Mouse (Mus musculus): ENCODE data around the gene Nxpe4.

The Nxpe4 gene

GRCm38 (mm10) chr9:48329597-48329996, 167.8 kb downstream of the Nxpe4 start:
- no peak for DNase-seq (ENCODE audit: low read depth, low spot score)

GRCm38 (mm10) chr9:48338783-48339455, 177.1 kb downstream of the Nxpe4 start:
- DNase-seq (ENCODE audit: low read depth, low spot score), result no peak

GRCm38 (mm10) chr9:48339563-48339962, 177.7 kb downstream of the Nxpe4 start:
- no peak for DNase-seq (ENCODE audit: low read depth, low spot score)

- DNase-seq (ENCODE audit: low read depth, low spot score), result no peak
Measured at GRCm38 (mm10) chr9:48340708-48341380, 179.0 kb downstream of the Nxpe4 start.

GRCm38 (mm10) chr9:48345456-48345855, 183.6 kb downstream of the Nxpe4 start:
- no peak for DNase-seq (ENCODE audit: low read depth, low spot score)

GRCm38 (mm10) chr9:48345866-48346265, 184.0 kb downstream of the Nxpe4 start:
- DNase-seq (ENCODE audit: low read depth, low spot score), result no peak

- no peak for DNase-seq (ENCODE audit: low read depth, low spot score)
Measured at GRCm38 (mm10) chr9:48353148-48353698, 191.4 kb downstream of the Nxpe4 start, which contains the start of gene Nxpe2. Gene Nxpe2 (minus strand): TSS chr9:48353454.

- DNase-seq (ENCODE audit: low read depth, low spot score), result no peak
Measured at GRCm38 (mm10) chr9:48354122-48354521, 192.3 kb downstream of the Nxpe4 start.

GRCm38 (mm10) chr9:48354793-48355192, 193.0 kb downstream of the Nxpe4 start:
- DNase-seq (ENCODE audit: low read depth, low spot score), result peak; percentile 86

GRCm38 (mm10) chr9:48357097-48357496, 195.3 kb downstream of the Nxpe4 start:
- no peak for DNase-seq (ENCODE audit: low read depth, low spot score)

- no peak for DNase-seq (ENCODE audit: low read depth, low spot score)
Measured at GRCm38 (mm10) chr9:48360826-48361225, 199.0 kb downstream of the Nxpe4 start.

GRCm38 (mm10) chr9:48361815-48362631, 200.2 kb downstream of the Nxpe4 start:
- no peak for DNase-seq (ENCODE audit: low read depth, low spot score)

- no peak for DNase-seq (ENCODE audit: low read depth, low spot score)
Measured at GRCm38 (mm10) chr9:48362743-48363142, 200.9 kb downstream of the Nxpe4 start.

- no peak for DNase-seq (ENCODE audit: low read depth, low spot score)
Measured at GRCm38 (mm10) chr9:48373232-48373878, 211.5 kb downstream of the Nxpe4 start.

- DNase-seq (ENCODE audit: low read depth, low spot score), result no peak
Measured at GRCm38 (mm10) chr9:48374357-48374756, 212.5 kb downstream of the Nxpe4 start.

GRCm38 (mm10) chr9:48388451-48388850, 226.6 kb downstream of the Nxpe4 start:
- DNase-seq (ENCODE audit: low read depth, low spot score), result no peak

- DNase-seq (ENCODE audit: low read depth, low spot score), result no peak
Measured at GRCm38 (mm10) chr9:48389983-48390382, 228.2 kb downstream of the Nxpe4 start.

- DNase-seq (ENCODE audit: low read depth, low spot score), result no peak
Measured at GRCm38 (mm10) chr9:48403590-48404209, 241.9 kb downstream of the Nxpe4 start.

GRCm38 (mm10) chr9:48404687-48405086, 242.9 kb downstream of the Nxpe4 start:
- DNase-seq (ENCODE audit: low read depth, low spot score), result no peak

GRCm38 (mm10) chr9:48407549-48408327, 245.9 kb downstream of the Nxpe4 start:
- peak; percentile 9 for DNase-seq (ENCODE audit: low read depth, low spot score)

Data from brain, adult 2 months (tissue).